Mouse (Mus musculus) megakaryocyte, embryonic 14.5 days (primary cell): ENCODE measurements around the gene Pan3.

ENCODE experiments used
- FLI1 ChIP-seq: IDR thresholded peaks from 2 replicates; pipeline ENCODE4 v1.6.1; 2012; ENCODE audit warnings: low read length, inconsistent platforms, mixed read lengths
- GATA1 ChIP-seq: IDR thresholded peaks from 3 replicates; pipeline ENCODE4 v1.6.1; 2012; ENCODE audit warnings: mixed read lengths, low read length, inconsistent platforms, borderline replicate concordance

DNA sequence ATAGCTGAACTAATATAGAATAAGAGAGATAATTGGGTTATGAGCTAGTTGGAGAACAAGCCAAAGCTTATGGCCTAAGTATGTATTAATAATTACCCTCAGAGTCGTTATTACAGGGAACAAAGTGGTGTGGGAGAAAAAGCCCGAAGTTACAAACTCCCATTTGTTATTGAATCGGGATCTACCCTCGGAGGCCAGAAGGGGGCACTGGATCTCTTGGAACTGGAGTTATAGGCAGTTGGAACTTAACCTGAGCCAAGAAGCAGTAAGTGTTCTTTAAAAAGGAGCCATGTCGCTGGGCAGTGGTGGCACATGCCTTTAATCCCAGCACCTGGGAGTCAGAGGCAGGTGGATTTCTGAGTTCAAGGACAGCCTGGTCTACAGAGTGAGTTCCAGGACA lies 27.5 kb upstream of the Pan3 start:
- TF ChIP-seq GATA1 = no peak
- no peak for TF ChIP-seq FLI1
